Comparison of ENCODE assay signal across 12 mouse cellular contexts in genomic region chr6:100052955-100053795, GRCm38 (mm10).
A peak's percentile ranks its signal among the peaks of the same experiment; 100 is the strongest.
DNase-seq lines count a peak whose midpoint lies in the region; TF ChIP-seq lines count a peak whose summit lies in the region.
"Had no signal": no experiment of that assay in that cellular context is flagged by ENCODE, and none has a peak within 500 bp of the region (broad histone marks: within the 10 kb centered on the region; RNA-seq: fewer than 3 reads in every experiment).

No protein-coding gene starts in this region.

- H3K4me2 ChIP-seq in CH12.LX (ENCODE audit: insufficient read depth, low read depth, poor library complexity, severe bottlenecking) = no peak overlapping the region

- peak; percentile 36 for DNase-seq in embryo, embryonic 10 days (ENCODE audit: low spot score)
- no peak for DNase-seq in embryo, embryonic 9.5 days (ENCODE audit: extremely low spot score)
- DNase-seq in CH12.LX (ENCODE audit: extremely low read depth) = no peak
- peak; percentile 25 to 35 for DNase-seq in heart, postnatal 10 days
- peak; percentile 30 for DNase-seq in kidney, postnatal 14 days
- no peak for DNase-seq in urinary bladder, postnatal 14 days (ENCODE audit: low spot score)
- DNase-seq in testis, postnatal 14 days (ENCODE audit: low spot score) = no peak
- DNase-seq in yolk sac, embryonic 10.5 days (ENCODE audit: low spot score) = no peak
- DNase-seq: cerebellum, adult 18-20 months; layer of hippocampus, postnatal 36 days; thymus, postnatal 14 days had no signal

- H3K4me1 ChIP-seq in CH12.LX (ENCODE audit: control insufficient read depth in 1 of 2, insufficient read depth in 2 of 2) = peaks cover 0 to 7% of the 10 kb centered on the region in 2 experiments; a peak in 2 of 4 replicates

- in situ Hi-C loops in CH12.LX (cut with MboI; ENCODE audit: low pct_ligation_motif_present, low pct_unique_long_range_greater_than_20kb, low sequenced_read_pairs) = no loop called here

- no peak for TF ChIP-seq CTCF in CH12.LX (conservative IDR thresholded peaks at IDR 0.05 in 1 of 2, IDR thresholded peaks at IDR 0.05 in 1 of 2; ENCODE audit: low read depth in 2 of 2, low read length in 2 of 2)

- TF ChIP-seq EP300 in CH12.LX (IDR thresholded peaks at IDR 0.05; ENCODE audit: low read length) = no peak

- H3K36me3 ChIP-seq in CH12.LX (replicated peaks in 1 of 2; ENCODE audit: control insufficient read depth in 1 of 2, insufficient read depth in 1 of 2, low read length in 1 of 2) = no peaks in the 10 kb centered on the region
- H3K36me3 ChIP-seq: G1E had no signal

- no peak for TF ChIP-seq POLR2A in CH12.LX (IDR thresholded peaks at IDR 0.05; ENCODE audit: low read depth, low read length)

- intact Hi-C loops in heart, postnatal 10 days (cut with DNase I) = no loop called here

- dilution Hi-C loops in CH12.LX (cut with MboI; ENCODE audit: extremely low pct_ligation_motif_present, extremely low pct_unique_long_range_greater_than_20kb, low sequenced_read_pairs) = no loop called here

- no peak overlapping the region for H3K4me3 ChIP-seq in CH12.LX (replicated peaks in 1 of 3; ENCODE audit: low read depth in 2 of 3, low read length in 2 of 3, poor library complexity in 1 of 3)

- H3K9me3 ChIP-seq in CH12.LX (replicated peaks; ENCODE audit: low read length) = no peaks in the 10 kb centered on the region

- H3K27me3 ChIP-seq in CH12.LX (replicated peaks) = no peaks in the 10 kb centered on the region

- H3K27ac ChIP-seq in CH12.LX (ENCODE audit: insufficient read depth, low read depth) = no peak overlapping the region

- TF ChIP-seq RAD21 in CH12.LX (IDR thresholded peaks at IDR 0.05; ENCODE audit: low read depth, low read length) = no peak

- H3K79me2 ChIP-seq in CH12.LX (replicated peaks; ENCODE audit: control insufficient read depth, extremely low read depth, insufficient read depth, poor library complexity, severe bottlenecking) = no peaks in the 10 kb centered on the region

- H3K9ac ChIP-seq in CH12.LX (ENCODE audit: insufficient read depth, low read depth) = no peak overlapping the region

TF ChIP-seq in CH12.LX, 34 proteins besides CTCF, POLR2A, EP300 and RAD21:
- TF ChIP-seq SIN3A (IDR thresholded peaks at IDR 0.05; ENCODE audit: low read length) (no peak), CHD2 (IDR thresholded peaks at IDR 0.05; ENCODE audit: low read length) (0 out of 2 replicates have a peak, but pooled peaks have one; percentile 36)

Comparison
In these comparisons a context has a peak if more than half of its experiments do, and no peak if none do; other contexts are left out.
1. DNase-seq: peak in embryo, embryonic 10 days (single experiment), heart, postnatal 10 days (2 of 2) and kidney, postnatal 14 days (single experiment); none in embryo, embryonic 9.5 days (single experiment), CH12.LX (single experiment), urinary bladder, postnatal 14 days (single experiment), testis, postnatal 14 days (single experiment) and yolk sac, embryonic 10.5 days (single experiment).